Mouse (Mus musculus) midbrain, embryonic 11.5 days (tissue): ENCODE data around the gene Sp7. TPM values are rescaled to one million over a fixed set of nuclear protein-coding genes. Genes with fewer than 3 reads are reported as not detected.

Source experiments
- ATAC-seq: fragments of 200-750 bp; cut with Nextera tagmentation; 2 replicates; pipeline ENCODE4 v1.8.0; 2017; ENCODE audit warnings: moderate TSS enrichment, moderate library complexity; ENCODE audit not compliant: low FRiP score
- DNase-seq: peaks from one replicate; pipeline ENCODE4 v3.0.0; 2015; ENCODE audit warnings: low spot score; ENCODE audit errors: missing footprints
- H3K27ac ChIP-seq: fragments of 300-500 bp; sonication (generic); 2 replicates; pipeline ENCODE4 v1.5.1; 2014; ENCODE audit warnings: low read depth, low read length
- H3K27me3 ChIP-seq: fragments of 300-500 bp; sonication (generic); 2 replicates; pipeline ENCODE4 v1.6.1; 2014; ENCODE audit warnings: mild to moderate bottlenecking, low read length, moderate library complexity, mixed read lengths; ENCODE audit not compliant: control insufficient read depth, insufficient read depth
- H3K36me3 ChIP-seq: fragments of 300-500 bp; sonication (generic); 2 replicates; pipeline ENCODE4 v1.6.1; 2014; ENCODE audit warnings: mild to moderate bottlenecking, low read length, moderate library complexity, mixed read lengths; ENCODE audit not compliant: control insufficient read depth, insufficient read depth
- H3K4me1 ChIP-seq: fragments of 300-500 bp; sonication (generic); 2 replicates; pipeline ENCODE4 v1.6.1; 2014; ENCODE audit warnings: low read length; ENCODE audit not compliant: control insufficient read depth, insufficient read depth
- H3K4me2 ChIP-seq: fragments of 300-500 bp; sonication (generic); 2 replicates; pipeline ENCODE4 v1.6.1; 2014; ENCODE audit warnings: mild to moderate bottlenecking, moderate library complexity
- H3K4me3 ChIP-seq: fragments of 300-500 bp; sonication (generic); 2 replicates; pipeline ENCODE4 v1.5.1; 2014; ENCODE audit warnings: low read depth, low read length
- H3K9ac ChIP-seq: fragments of 300-500 bp; sonication (generic); 2 replicates; pipeline ENCODE4 v1.6.1; 2014; ENCODE audit warnings: low read length
- H3K9me3 ChIP-seq: fragments of 300-500 bp; sonication (generic); 2 replicates; pipeline ENCODE4 v1.6.1; 2016; ENCODE audit warnings: low read length; ENCODE audit not compliant: control insufficient read depth
- WGBS: fragments of 180-500 bp; shearing (Covaris S2); extraction: QIAGEN DNeasy Blood & Tissue Kit; methylation state at CpG from one replicate; pipeline ENCODE4 v1.1.7; 2014; 5-methylcytosine and 5-hydroxymethylcytosine counted together
- polyA plus RNA-seq: library from polyadenylated mRNA; unstranded; fragments of >200 nt; fragmentation: Nextera tagmentation; extraction: Ambion mirVana; gene quantifications from 2 replicates; pipeline ENCODE4 v1.2.1, GENCODE M21; 2014

The Sp7 gene
- polyA plus RNA-seq, 1 experiment from 2014 or later: 0.51 TPM

DNA sequence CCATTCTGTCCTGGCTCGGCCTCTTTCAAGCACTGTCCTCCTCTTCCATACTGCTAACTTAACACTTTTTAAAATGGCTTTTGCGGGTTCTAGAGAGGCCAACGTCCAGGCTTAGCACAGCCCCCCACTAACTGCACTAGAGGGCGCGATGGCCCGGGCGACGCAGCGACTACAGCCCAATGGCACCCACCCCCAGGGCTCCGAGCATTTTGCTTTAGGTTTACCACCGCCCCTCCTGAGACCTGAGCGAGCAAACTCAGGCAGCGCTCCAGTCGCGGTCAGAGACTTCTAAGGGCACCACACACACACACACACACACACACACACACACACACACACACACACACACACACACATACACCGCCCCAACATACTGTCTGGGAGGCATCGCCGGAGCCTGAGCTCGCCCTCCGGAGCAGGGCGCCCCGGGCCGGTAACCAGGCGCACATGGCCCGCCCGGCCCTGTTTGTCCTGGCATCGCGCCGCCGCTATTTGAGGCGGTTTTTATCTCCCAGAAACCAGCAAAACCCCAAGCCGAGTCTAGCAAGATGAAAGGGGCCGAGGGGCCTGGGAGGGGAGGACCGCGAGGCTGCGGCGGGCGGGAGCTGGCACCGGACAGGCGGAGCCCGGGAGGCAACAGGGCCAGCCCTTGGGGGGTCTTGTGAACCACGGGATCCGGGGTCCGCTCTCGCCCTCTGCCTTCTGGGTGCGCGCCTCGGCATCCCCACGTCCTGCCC lies 11.7 kb downstream of the Sp7 start:
- peaks cover 28% of the 10 kb centered on the region for H3K4me1 ChIP-seq
- peak overlapping the region; percentile 70 for H3K27ac ChIP-seq
- peak overlapping the region; percentile 96 for H3K4me2 ChIP-seq
- peak overlapping the region; percentile 51 for H3K4me3 ChIP-seq
- H3K27me3 ChIP-seq: peaks cover 27% of the 10 kb centered on the region
- DNase-seq (peak; percentile 98), ATAC-seq (peak; percentile 68)
- under 1% methylated on average over 45 of the region's 49 CpGs for WGBS
- H3K9ac ChIP-seq: peak overlapping the region; percentile 86
- H3K9me3 ChIP-seq: no peaks in the 10 kb centered on the region
- no peaks in the 10 kb centered on the region for H3K36me3 ChIP-seq

DNA sequence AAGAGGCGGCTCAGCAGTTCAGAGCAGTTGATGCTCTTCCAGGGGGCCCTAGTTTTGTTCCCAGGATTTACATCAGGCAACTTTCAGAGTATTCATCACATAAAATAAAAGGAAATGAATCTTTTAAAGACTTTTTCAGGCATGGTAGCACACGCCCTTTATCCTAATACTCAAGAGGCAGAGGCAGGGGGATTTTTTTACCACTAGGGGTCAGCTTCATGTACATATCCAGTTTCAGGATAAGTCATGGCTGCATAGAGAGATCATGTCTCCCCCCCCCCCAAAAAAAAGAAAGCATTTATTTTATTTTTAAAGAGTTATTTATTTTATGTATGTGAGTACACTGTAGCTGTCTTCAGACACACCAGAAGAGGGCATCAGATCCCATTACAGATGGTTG lies 13.0 kb downstream of the Sp7 start:
- ATAC-seq (no peak), DNase-seq (no peak)
- H3K9ac ChIP-seq: no peak overlapping the region
- H3K4me3 ChIP-seq: no peak overlapping the region
- no peak overlapping the region for H3K4me2 ChIP-seq
- peaks cover 33% of the 10 kb centered on the region for H3K4me1 ChIP-seq
- no peak overlapping the region for H3K27ac ChIP-seq
- H3K36me3 ChIP-seq: no peaks in the 10 kb centered on the region
- H3K27me3 ChIP-seq: peaks cover 24% of the 10 kb centered on the region
- no peaks in the 10 kb centered on the region for H3K9me3 ChIP-seq
- WGBS: 79% methylated on average over 2 of the region's 2 CpGs

DNA sequence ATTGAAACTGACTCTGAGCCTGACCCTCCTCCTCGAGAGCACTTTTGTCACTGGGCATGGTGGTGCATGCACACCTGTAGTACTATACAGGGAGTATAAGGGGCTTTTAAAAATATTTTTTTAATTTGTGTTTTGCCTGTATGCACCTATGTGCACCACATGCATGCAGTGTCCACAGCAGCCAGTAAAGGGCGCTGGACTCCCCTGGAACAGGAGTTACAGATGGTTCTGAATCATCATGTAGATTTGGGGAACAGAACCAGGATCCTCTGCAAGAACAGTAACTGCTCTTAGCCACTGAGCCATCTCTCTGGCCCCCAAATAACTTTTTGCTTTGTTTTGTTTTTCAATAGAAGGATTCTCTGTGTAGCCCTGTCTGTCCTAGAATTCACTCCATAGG lies 14.8 kb downstream of the Sp7 start:
- 65% methylated on average over 2 of the region's 2 CpGs for WGBS
- Histone ChIP-seq H3K36me3 (no peaks in the 10 kb centered on the region), H3K4me2 (no peak overlapping the region), H3K27me3 (peaks cover 6% of the 10 kb centered on the region; the same call in 1 of the 2 replicates), H3K9ac (no peak overlapping the region), H3K4me1 (peaks cover 23% of the 10 kb centered on the region), H3K4me3 (no peak overlapping the region), H3K9me3 (no peaks in the 10 kb centered on the region), H3K27ac (no peak overlapping the region)
- no peak for ATAC-seq
- no peak for DNase-seq

DNA sequence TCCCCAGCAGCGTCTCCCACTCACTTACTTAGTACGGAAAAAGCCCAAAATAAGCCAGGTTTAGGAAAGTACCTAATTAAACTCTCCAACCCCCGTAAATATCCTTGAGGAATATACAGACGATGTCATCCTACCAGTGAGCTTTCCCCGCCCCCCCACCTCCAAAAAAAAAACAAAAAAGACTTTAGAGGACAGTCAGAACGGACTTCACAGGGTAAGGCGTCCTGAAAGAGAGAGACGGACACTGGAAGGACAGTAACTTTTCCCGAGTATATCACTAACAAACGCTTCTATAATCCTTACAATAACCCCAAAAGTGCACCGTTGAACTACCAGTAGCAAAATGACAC lies 16.1 kb downstream of the Sp7 start:
- Histone ChIP-seq H3K4me2 (peak overlapping the region; percentile 88), H3K4me1 (peaks cover 14% of the 10 kb centered on the region), H3K27ac (no peak overlapping the region), H3K9me3 (no peaks in the 10 kb centered on the region), H3K9ac (peak overlapping the region; percentile 89), H3K4me3 (peak overlapping the region; percentile 84), H3K36me3 (peaks cover 5% of the 10 kb centered on the region), H3K27me3 (no peaks in the 10 kb centered on the region; the same call in 1 of the 2 replicates)
- WGBS: 10% methylated on average over 11 of the region's 11 CpGs
- ATAC-seq (no peak; the same call in 1 of the 2 replicates), DNase-seq (no peak)

DNA sequence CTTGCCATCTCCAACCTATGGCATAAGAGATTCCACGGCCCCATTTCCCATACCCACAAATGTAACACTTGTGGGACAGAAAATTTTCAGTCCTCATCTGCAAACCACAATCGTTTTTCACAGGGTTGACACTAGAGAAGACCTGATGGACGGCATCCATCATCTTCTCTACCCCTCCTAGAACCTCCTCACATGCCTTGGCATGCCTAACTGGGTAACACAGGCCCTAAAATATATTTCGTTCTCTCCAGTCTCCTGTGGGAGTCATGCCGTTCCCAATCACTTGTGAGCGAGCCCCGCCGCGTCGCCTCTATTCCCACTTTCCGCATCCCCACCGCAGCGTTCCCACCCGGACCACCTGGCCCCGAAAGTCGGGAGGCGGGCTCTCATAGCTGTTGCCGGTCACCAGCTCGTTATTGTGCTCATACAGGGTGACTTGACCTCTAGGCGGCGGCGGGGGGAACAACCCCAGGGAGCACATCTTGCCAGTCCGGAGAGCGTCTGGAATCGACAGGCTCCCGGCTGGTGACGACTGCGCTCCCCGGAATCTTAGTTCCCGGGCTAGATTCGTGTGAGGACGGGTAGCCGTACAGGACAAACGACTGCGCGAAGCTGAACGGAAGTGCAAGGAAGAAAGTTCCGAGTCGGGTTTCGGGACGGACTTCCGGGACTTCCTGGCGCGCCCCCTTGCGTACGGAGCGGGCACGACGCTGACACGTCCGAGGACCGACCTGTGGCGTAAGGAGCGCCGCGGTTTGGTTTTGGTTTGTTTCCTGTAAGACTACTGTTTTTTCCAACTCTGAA lies 16.6 kb downstream of the Sp7 start, which contains the start of gene Aaas:
TSS of gene Aaas (minus strand) at position 634 of the 804 bp plus-strand sequence.
- under 1% methylated on average over 56 of the region's 56 CpGs for WGBS

DNA sequence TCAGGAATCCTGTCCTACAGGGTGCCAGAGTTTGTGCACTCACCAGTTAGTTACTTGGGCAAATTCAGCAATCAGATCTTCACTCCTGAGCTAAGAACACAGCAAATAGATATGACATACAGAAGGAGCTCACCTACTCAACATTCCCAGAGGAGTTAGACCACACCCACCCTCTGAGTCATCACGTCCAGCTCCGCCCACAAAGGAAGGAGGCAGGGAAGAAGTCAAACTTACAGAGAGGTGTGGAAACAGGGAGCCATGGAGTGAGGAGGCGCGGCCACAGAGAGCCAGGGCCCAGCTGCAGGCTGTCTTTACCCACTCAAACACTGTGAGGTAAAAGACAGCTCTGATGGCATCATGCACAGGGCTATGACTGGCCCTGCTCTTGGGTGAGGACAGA lies 20.5 kb downstream of the Sp7 start:
- H3K36me3 ChIP-seq: peaks cover 10% of the 10 kb centered on the region

More for the DNA sequence above, 16.6 kb downstream of the Sp7 start, which contains the start of gene Aaas:
- H3K27me3 ChIP-seq: no peaks in the 10 kb centered on the region
- H3K27ac ChIP-seq: peak within 1 kb of the TSS; percentile 53
- peak; percentile 100 for DNase-seq
- H3K36me3 ChIP-seq: peaks cover 7% of the 10 kb centered on the region
- H3K4me3 ChIP-seq: peak within 1 kb of the TSS; percentile 84
- ATAC-seq: peak; percentile 88
- peak within 1 kb of the TSS; percentile 88 for H3K4me2 ChIP-seq
- H3K4me1 ChIP-seq: peaks cover 11% of the 10 kb centered on the region
- peak within 1 kb of the TSS; percentile 89 for H3K9ac ChIP-seq
- no peaks in the 10 kb centered on the region for H3K9me3 ChIP-seq

DNA sequence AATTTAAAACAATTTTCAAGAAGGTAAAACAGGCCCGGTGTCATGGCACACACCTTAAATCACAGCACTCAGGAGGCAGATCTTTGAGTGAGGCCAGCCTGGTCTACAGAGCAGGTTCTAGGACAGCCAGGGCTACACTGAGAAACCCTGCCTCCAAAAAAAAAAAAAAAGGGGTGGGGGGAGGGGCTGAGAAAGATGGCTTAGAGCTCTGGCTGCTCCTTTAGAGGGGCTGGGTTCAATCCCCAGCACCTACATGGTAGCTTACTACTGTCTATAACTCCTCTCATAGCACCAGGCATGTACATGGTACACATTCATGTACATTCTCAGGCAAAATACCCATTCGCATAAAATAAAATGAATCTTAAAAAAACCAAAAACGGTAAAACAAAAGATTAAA lies 22.5 kb downstream of the Sp7 start:
- WGBS: 98% methylated on average over 3 of the region's 3 CpGs
- H3K27ac ChIP-seq: no peak overlapping the region
- no peak overlapping the region for H3K4me3 ChIP-seq
- H3K4me2 ChIP-seq: no peak overlapping the region
- no peaks in the 10 kb centered on the region for H3K27me3 ChIP-seq
- H3K4me1 ChIP-seq: peaks cover under 1% of the 10 kb centered on the region; the same call in 1 of the 2 replicates
- no peaks in the 10 kb centered on the region for H3K9me3 ChIP-seq
- peaks cover 12% of the 10 kb centered on the region for H3K36me3 ChIP-seq
- no peak for DNase-seq
- H3K9ac ChIP-seq: no peak overlapping the region
- no peak for ATAC-seq

More for the DNA sequence above, 20.5 kb downstream of the Sp7 start:
- 92% methylated on average over 4 of the region's 4 CpGs for WGBS
- H3K9me3 ChIP-seq: no peaks in the 10 kb centered on the region
- no peak overlapping the region for H3K9ac ChIP-seq
- no peak overlapping the region for H3K4me2 ChIP-seq
- no peak overlapping the region for H3K27ac ChIP-seq
- ATAC-seq (no peak), DNase-seq (no peak)
- peaks cover 7% of the 10 kb centered on the region for H3K4me1 ChIP-seq
- no peak overlapping the region for H3K4me3 ChIP-seq
- H3K27me3 ChIP-seq: no peaks in the 10 kb centered on the region

DNA sequence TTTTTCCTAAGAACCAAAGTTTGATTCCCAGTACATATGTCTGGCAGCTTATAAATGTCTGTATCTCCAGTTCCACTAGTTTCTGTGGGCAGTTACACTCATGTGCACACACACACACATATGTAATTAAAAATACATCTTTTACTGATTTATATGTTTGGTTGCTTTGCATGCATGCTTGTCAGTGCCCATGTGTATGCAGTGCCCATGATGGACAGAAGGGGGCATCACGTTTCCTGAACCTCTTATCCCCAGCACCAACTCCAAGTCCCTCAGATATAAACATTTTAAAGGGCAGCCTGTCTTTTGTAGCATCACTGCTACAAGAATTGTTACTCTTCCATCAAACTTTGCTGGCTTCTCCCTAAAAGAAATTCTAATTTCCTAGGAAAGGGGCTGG lies 25.4 kb downstream of the Sp7 start:
- Histone ChIP-seq H3K9me3 (no peaks in the 10 kb centered on the region), H3K27ac (no peak overlapping the region), H3K4me2 (no peak overlapping the region), H3K36me3 (peaks cover 28% of the 10 kb centered on the region), H3K4me1 (no peaks in the 10 kb centered on the region), H3K27me3 (no peaks in the 10 kb centered on the region), H3K4me3 (no peak overlapping the region), H3K9ac (no peak overlapping the region)
- peak; percentile 91 for DNase-seq
- WGBS: 11% methylated on average over 1 of the region's 1 CpGs
- no peak for ATAC-seq

DNA sequence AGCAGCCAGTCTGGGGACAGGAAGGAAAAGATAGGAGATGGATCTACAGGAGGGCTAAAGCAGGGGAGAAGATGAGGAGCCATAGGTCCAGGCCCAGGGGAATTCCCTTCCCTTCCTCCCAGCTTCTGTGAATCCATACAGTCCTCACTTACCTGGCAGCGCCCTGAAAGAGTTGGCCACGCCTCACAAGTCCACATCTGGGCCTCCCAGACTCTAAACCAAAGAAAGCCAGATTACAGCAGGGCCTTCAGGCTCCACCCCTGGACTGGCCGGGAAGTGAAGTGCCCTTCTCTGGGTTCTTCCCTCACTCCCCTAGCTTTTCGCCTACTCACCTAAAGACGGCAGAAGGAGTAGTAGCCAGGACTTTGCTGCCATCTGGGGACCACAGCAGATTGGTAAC lies 27.4 kb downstream of the Sp7 start:
- H3K36me3 ChIP-seq: peaks cover 28% of the 10 kb centered on the region

More for the DNA sequence above, 27.4 kb downstream of the Sp7 start:
- Histone ChIP-seq H3K4me1 (no peaks in the 10 kb centered on the region), H3K9ac (no peak overlapping the region), H3K9me3 (no peaks in the 10 kb centered on the region), H3K4me2 (no peak overlapping the region), H3K4me3 (no peak overlapping the region), H3K27me3 (no peaks in the 10 kb centered on the region), H3K27ac (no peak overlapping the region)
- ATAC-seq: no peak
- 77% methylated on average over 5 of the region's 5 CpGs for WGBS
- DNase-seq: no peak
